Mouse (Mus musculus) spleen, adult 10 weeks (tissue): ENCODE data around the gene Tarsl2. TPM values are rescaled to one million over a fixed set of nuclear protein-coding genes. Genes with fewer than 3 reads are reported as not detected.

Experiments used
- polyA plus RNA-seq: library from polyadenylated mRNA; stranded (reverse); fragments of 350-450 nt; fragmentation: Illumina TruSeq; extraction: RNeasy Lipid Tissue Mini Kit (QIAGEN cat#74804); gene quantifications from one replicate; pipeline ENCODE4 v1.2.3, GENCODE M21; 2015; ENCODE audit warnings: low replicate concordance; ENCODE audit not compliant: insufficient read depth

The Tarsl2 gene
- 6.4 TPM for polyA plus RNA-seq

GRCm38 (mm10) chr7:65644643-65645351 lies at the start of gene Tarsl2:
Gene Tarsl2, plus strand, starts transcription at chr7:65644898.

GRCm38 (mm10) chr7:65690869-65691268 lies 46.2 kb downstream of the Tarsl2 start, which contains the start of gene Tm2d3:
Gene Tm2d3, plus strand, starts transcription at chr7:65691169.

Other genes starting within 250 kb of the Tarsl2 start
- 11.9 TPM for gene Tjp1, start 117.1 kb upstream of the Tarsl2 start, polyA plus RNA-seq
- gene Tm2d3, start 46.3 kb downstream of the Tarsl2 start, polyA plus RNA-seq = 23.8 TPM
- gene Pcsk6, start 216.8 kb downstream of the Tarsl2 start, polyA plus RNA-seq = 1.5 TPM